Mouse (Mus musculus) C2C12 (cell line): ENCODE measurements around the gene Mylk3. TPM values are rescaled to one million over a fixed set of nuclear protein-coding genes. Genes with fewer than 3 reads are reported as not detected.

Experiments
- H3K27me3 ChIP-seq: one replicate; pipeline ENCODE4 v1.6.1; 2011; ENCODE audit not compliant: control insufficient read depth, insufficient read depth, insufficient read length
- H3K36me3 ChIP-seq: one replicate; pipeline ENCODE4 v1.6.1; 2011; ENCODE audit not compliant: control insufficient read depth, insufficient read depth
- H3K4me3 ChIP-seq: one replicate; pipeline ENCODE4 v1.5.1; 2011; ENCODE audit warnings: mild to moderate bottlenecking, control low read depth; ENCODE audit not compliant: poor library complexity, insufficient read depth, severe bottlenecking
- H3K79me2 ChIP-seq: one replicate; pipeline ENCODE4 v1.6.1; 2011; ENCODE audit not compliant: control insufficient read depth, insufficient read depth
- H3K79me3 ChIP-seq: one replicate; pipeline ENCODE4 v1.6.1; 2011; ENCODE audit warnings: low read depth, control low read depth
- H3ac ChIP-seq: one replicate; pipeline ENCODE3; 2011; ENCODE audit warnings: low read depth; ENCODE audit not compliant: control insufficient read depth, insufficient read length
- CEBPB ChIP-seq: IDR thresholded peaks from one replicate; pipeline ENCODE4 v1.6.1; 2011; ENCODE audit warnings: low read depth, mild to moderate bottlenecking, control low read depth, moderate library complexity
- CTCF ChIP-seq: IDR thresholded peaks from one replicate; pipeline ENCODE4 v1.5.1; 2011; ENCODE audit not compliant: control insufficient read depth, insufficient read depth, insufficient read length
- FOSL1 ChIP-seq: IDR thresholded peaks from one replicate; pipeline ENCODE4 v1.8.0; 2011; ENCODE audit warnings: mild to moderate bottlenecking, low read length; ENCODE audit not compliant: poor library complexity, insufficient read depth, severe bottlenecking
- MAX ChIP-seq: IDR thresholded peaks from one replicate; pipeline ENCODE4 v1.6.1; 2011; ENCODE audit warnings: mild to moderate bottlenecking, control low read depth
- MYOD1 ChIP-seq: IDR thresholded peaks from one replicate; pipeline ENCODE4 v1.6.1; 2011; ENCODE audit warnings: low read depth; ENCODE audit not compliant: control insufficient read depth, insufficient read length
- MYOG ChIP-seq: IDR thresholded peaks from one replicate; pipeline ENCODE4 v1.6.1; 2011; ENCODE audit not compliant: control insufficient read depth, insufficient read length; ENCODE audit errors: extremely low read depth
- USF1 ChIP-seq: IDR thresholded peaks from one replicate; pipeline ENCODE4 v1.6.1; 2011; ENCODE audit warnings: low read depth, mild to moderate bottlenecking, control low read depth, moderate library complexity
- polyA plus RNA-seq: library from polyadenylated mRNA; unstranded; fragments of >200 nt; fragmentation: generic; extraction: Trizol; gene quantifications from one replicate; pipeline ENCODE4 v1.2.1, GENCODE M21; 2012; ENCODE audit warnings: missing spikeins

Gene Mylk3
- polyA plus RNA-seq, 1 experiment = not detected

- no peak for TF ChIP-seq MYOD1
- TF ChIP-seq USF1 = no peak
- TF ChIP-seq CTCF = no peak
- TF ChIP-seq MYOG = no peak
- no peak for TF ChIP-seq MAX
- no peak for TF ChIP-seq CEBPB
- TF ChIP-seq FOSL1 = no peak
- Histone ChIP-seq H3K4me3 (no peak overlapping the region), H3K79me3 (no peaks in the 10 kb centered on the region), H3K36me3 (no peaks in the 10 kb centered on the region), H3K27me3 (no peaks in the 10 kb centered on the region), H3ac (no peak overlapping the region), H3K79me2 (no peaks in the 10 kb centered on the region)
Measured at GRCm38 (mm10) chr8:85395681-85396431, 9.7 kb upstream of the Mylk3 start.

DNA sequence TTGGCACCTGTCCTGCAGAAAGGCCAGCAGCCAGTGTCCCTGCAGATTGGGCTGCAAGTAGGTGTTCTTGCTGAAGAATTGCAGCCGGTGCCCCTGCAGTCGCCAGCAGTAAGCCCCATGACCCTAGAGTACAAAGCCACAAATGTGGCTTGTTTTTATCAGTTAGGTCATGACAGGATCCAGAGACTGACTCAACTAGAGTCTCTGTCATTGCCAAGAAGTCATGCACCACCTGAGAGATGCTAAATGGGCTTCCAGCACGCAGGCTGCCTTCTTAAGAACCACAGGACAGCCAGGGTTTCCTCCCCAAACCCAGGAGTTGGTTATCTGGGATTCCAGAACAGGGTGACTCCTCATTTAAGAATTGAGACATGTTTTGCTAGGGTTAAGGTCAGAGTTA is 8.9 kb upstream of the Mylk3 start:
- no peak overlapping the region for H3K4me3 ChIP-seq
- no peaks in the 10 kb centered on the region for H3K79me3 ChIP-seq
- H3K79me2 ChIP-seq = no peaks in the 10 kb centered on the region
- H3K36me3 ChIP-seq = no peaks in the 10 kb centered on the region
- H3ac ChIP-seq = no peak overlapping the region
- H3K27me3 ChIP-seq = no peaks in the 10 kb centered on the region
- no peak for TF ChIP-seq CTCF
- no peak for TF ChIP-seq MYOG
- TF ChIP-seq CEBPB = no peak
- TF ChIP-seq MAX = no peak
- TF ChIP-seq MYOD1 = no peak
- no peak for TF ChIP-seq FOSL1
- TF ChIP-seq USF1 = no peak

DNA sequence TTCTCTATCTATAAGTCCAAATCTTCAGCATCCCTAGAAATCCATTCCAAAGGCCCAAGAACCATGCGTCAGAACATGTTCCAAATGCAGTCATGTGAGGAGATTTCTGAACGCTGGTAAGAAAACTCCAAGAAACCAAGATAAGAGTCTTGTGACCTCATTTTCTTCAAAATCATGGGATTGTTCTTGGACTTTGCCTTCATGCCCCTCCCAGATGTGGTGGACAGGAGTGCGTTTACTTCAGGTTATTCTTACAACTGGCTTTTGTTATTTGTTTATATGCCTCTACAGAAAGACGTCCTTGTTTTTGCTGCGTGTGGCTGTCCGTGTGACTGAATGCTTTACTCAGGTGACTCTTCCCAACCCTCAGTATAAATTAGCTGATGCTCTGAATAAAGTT is 7.1 kb upstream of the Mylk3 start:
- TF ChIP-seq CTCF (no peak), FOSL1 (no peak), MYOD1 (no peak), CEBPB (no peak), MYOG (no peak), MAX (no peak), USF1 (no peak)

GRCm38 (mm10) chr8:85391438-85391837 is 5.3 kb upstream of the Mylk3 start:
- Histone ChIP-seq H3K36me3 (no peaks in the 10 kb centered on the region), H3K4me3 (no peak overlapping the region), H3K79me2 (no peaks in the 10 kb centered on the region), H3ac (no peak overlapping the region), H3K79me3 (no peaks in the 10 kb centered on the region), H3K27me3 (no peaks in the 10 kb centered on the region)
- no peak for TF ChIP-seq MAX
- TF ChIP-seq CEBPB = no peak
- no peak for TF ChIP-seq CTCF
- TF ChIP-seq MYOG = no peak
- TF ChIP-seq USF1 = no peak
- TF ChIP-seq FOSL1 = no peak
- TF ChIP-seq MYOD1 = no peak

More for the DNA sequence above, 7.1 kb upstream of the Mylk3 start:
- Histone ChIP-seq H3K36me3 (no peaks in the 10 kb centered on the region), H3K27me3 (no peaks in the 10 kb centered on the region), H3K4me3 (no peak overlapping the region), H3K79me3 (no peaks in the 10 kb centered on the region), H3K79me2 (no peaks in the 10 kb centered on the region), H3ac (no peak overlapping the region)

- no peaks in the 10 kb centered on the region for H3K79me3 ChIP-seq
- no peak overlapping the region for H3ac ChIP-seq
- no peaks in the 10 kb centered on the region for H3K27me3 ChIP-seq
- H3K36me3 ChIP-seq = no peaks in the 10 kb centered on the region
- no peaks in the 10 kb centered on the region for H3K79me2 ChIP-seq
- H3K4me3 ChIP-seq = no peak overlapping the region
- TF ChIP-seq CTCF = no peak
- TF ChIP-seq USF1 = no peak
Measured at GRCm38 (mm10) chr8:85381926-85382325, 4.2 kb downstream of the Mylk3 start.

GRCm38 (mm10) chr8:85380824-85381209 is 5.3 kb downstream of the Mylk3 start:
- Histone ChIP-seq H3K27me3 (no peaks in the 10 kb centered on the region), H3K79me2 (no peaks in the 10 kb centered on the region), H3K4me3 (no peak overlapping the region), H3K79me3 (no peaks in the 10 kb centered on the region), H3K36me3 (no peaks in the 10 kb centered on the region), H3ac (no peak overlapping the region)
- peak; percentile 38 for TF ChIP-seq MYOD1
- TF ChIP-seq MYOG = no peak
- no peak for TF ChIP-seq CTCF
- TF ChIP-seq USF1 = no peak
